Mouse (Mus musculus): Measurements from ENCODE around the gene Fam184b. TPM values are rescaled to one million over a fixed set of nuclear protein-coding genes. Genes with fewer than 3 reads are reported as not detected.
A peak's percentile ranks its signal among the peaks of the same experiment; 100 is the strongest.

The Fam184b gene
- polyA plus RNA-seq (2015; fragmentation: Nextera tagmentation; extraction: Ambion mirVana) = 2.1 and 3.1 TPM in 2 replicates

DNA sequence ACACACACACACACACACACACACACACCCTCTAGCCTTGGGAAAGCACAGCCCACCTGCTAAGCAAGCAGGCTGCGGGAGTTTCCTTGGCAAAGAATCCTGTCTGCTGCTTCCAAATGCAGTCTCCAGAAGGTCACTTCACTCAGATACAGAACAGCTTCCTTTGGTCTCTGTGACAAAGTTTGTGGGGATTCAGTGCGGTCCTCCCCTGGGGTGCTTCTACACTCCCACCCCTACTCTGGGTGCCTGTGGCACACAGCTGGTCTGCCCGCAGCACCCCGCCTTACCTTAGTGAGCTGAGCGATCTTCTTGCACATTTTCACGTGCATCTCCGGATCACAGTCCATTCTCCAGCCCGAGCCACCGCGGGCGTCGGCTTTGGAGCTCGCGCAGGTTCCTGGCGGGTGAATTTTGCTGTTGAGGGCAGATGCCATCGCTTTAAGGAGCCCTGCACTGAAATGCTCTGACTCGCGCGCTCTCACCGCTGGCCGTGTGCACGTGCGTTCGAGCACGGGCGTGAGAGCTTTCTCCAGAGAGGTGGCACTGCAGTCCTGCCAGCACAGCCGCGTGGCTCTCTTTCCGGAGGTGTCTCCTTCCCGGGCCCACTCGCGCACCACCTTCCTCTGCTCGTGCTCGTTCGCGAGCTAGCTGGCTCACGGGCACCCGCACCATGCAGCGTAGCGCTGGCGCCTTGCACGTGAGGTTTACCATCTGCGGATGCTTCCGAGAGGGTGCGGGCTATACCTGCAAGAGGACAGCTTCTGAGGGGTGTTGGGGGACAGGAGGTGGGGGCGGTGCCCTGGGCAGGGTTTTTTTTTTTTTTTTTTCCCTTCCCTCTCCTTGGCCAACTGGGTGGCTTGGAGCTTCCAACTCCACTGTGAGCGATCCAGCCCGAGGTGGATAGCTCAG lies at the start of gene Fam184b:
Gene Fam184b (minus strand): TSS at position 809 of the 909 bp plus-strand sequence.
- ATAC-seq (ENCODE audit: low FRiP score) = peak; percentile 98
- Histone ChIP-seq H3K4me1 (replicated peaks) (peaks cover 8% of the 10 kb centered on the region), H3K36me3 (no peaks in the 10 kb centered on the region), H3K4me3 (peak within 1 kb of the TSS; percentile 60), H3K9me3 (no peaks in the 10 kb centered on the region), H3K27ac (peak within 1 kb of the TSS; percentile 70), H3K27me3 (peaks cover 24% of the 10 kb centered on the region), H3K9ac (peak within 1 kb of the TSS; percentile 77), H3K4me2 (peak within 1 kb of the TSS; percentile 80)
- 1% methylated on average over 48 of the region's 48 CpGs for WGBS

DNA sequence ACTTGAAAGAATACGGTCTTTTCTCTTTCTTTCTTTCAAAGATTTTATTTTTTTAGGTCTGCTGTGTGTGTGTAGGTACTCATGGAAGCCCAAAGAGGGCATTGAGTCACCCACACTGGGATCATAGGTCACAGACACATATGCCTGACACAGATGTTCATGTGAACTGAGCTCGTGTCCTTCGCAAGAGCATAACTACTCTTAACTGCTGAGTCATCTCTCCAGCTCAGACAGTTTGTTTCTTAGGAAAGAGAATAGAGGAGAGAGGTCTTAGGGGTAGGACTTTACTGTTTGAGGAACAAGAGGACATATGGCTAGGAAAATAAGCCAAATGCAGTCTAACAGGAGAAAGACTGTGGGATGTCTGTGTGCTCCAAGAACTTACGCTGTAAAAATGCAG lies 49.7 kb upstream of the Fam184b start:
- ATAC-seq (ENCODE audit: low FRiP score) = no peak

DNA sequence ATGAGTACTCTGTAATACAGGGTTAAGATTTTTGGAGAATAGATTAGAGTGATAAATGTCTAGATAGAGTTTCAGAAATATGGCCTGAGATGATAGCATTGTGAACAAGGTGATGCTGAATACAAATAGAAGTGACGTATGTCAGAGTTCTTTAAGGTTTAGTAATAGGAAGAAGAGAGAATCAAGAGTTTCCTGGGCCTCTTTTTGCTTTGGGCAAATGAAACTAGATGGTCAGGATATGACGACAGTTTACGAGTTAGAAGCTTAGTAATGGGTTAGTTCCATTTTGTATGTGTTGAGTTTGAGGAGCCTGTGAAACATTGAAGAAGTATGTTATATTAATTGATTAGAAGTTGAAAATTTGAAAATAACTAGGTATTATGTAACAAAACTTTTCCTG lies 46.8 kb upstream of the Fam184b start:
- Histone ChIP-seq H3K4me2 (no peak overlapping the region), H3K27me3 (no peaks in the 10 kb centered on the region), H3K36me3 (no peaks in the 10 kb centered on the region), H3K4me3 (no peak overlapping the region), H3K9me3 (no peaks in the 10 kb centered on the region), H3K4me1 (replicated peaks) (no peaks in the 10 kb centered on the region), H3K27ac (no peak overlapping the region), H3K9ac (no peak overlapping the region)
- 96% methylated on average over 3 of the region's 3 CpGs for WGBS
- no peak for ATAC-seq (ENCODE audit: low FRiP score)

More for the DNA sequence above, 49.7 kb upstream of the Fam184b start:
- H3K36me3 ChIP-seq = no peaks in the 10 kb centered on the region
- no peak overlapping the region for H3K4me3 ChIP-seq
- WGBS = 85% methylated on average over 4 of the region's 4 CpGs
- H3K27me3 ChIP-seq = no peaks in the 10 kb centered on the region
- no peaks in the 10 kb centered on the region for H3K9me3 ChIP-seq
- no peak overlapping the region for H3K27ac ChIP-seq
- H3K4me2 ChIP-seq = no peak overlapping the region
- H3K9ac ChIP-seq = no peak overlapping the region
- H3K4me1 ChIP-seq (replicated peaks) = no peaks in the 10 kb centered on the region

DNA sequence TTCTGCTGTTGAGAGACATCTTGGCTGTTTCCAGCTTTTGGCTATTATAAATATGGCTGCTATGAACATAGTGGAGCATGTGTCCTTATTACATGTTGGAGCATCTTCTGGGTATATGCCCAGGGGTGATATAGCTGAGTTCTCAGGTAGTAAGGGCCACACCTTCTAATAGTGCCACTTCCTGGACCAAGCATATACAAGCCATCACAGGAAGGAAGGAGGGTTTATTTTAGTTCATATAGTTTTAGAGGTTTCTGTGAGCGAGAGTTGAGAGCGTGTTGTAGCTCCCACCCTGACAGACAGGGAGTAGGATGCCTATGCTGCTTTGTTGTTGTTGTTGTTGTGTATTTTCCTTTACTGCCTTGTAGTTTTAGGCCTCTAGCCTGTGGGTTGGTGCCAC lies 45.8 kb upstream of the Fam184b start:
- 100% methylated on average over 2 of the region's 2 CpGs for WGBS
- Histone ChIP-seq H3K27me3 (no peaks in the 10 kb centered on the region), H3K4me1 (replicated peaks) (no peaks in the 10 kb centered on the region), H3K9ac (no peak overlapping the region), H3K4me3 (no peak overlapping the region), H3K9me3 (no peaks in the 10 kb centered on the region), H3K36me3 (no peaks in the 10 kb centered on the region), H3K27ac (no peak overlapping the region), H3K4me2 (no peak overlapping the region)
- ATAC-seq (ENCODE audit: low FRiP score) = no peak

DNA sequence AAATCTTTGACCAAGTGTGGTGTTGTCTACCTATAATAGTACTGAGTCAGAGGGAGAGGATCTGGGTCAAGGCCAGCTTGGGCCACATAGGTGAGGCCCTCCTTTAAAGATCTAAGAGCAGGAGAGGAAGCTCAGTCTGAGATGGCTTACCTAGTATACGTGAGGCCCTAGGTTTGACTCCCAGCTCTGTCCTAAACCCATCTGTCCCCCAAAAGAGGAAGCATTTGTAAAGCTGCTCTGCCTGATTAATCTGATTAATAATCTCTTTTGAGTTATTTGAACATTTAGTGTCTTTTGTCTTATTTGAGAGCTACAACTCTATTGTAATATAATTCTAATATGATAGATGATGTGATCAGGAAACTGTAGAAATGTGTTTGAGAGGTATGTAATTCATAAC lies 44.0 kb upstream of the Fam184b start:
- H3K4me2 ChIP-seq = no peak overlapping the region
- H3K4me3 ChIP-seq = no peak overlapping the region
- no peak overlapping the region for H3K9ac ChIP-seq
- H3K27me3 ChIP-seq = no peaks in the 10 kb centered on the region
- no peaks in the 10 kb centered on the region for H3K4me1 ChIP-seq (replicated peaks)
- no peak for ATAC-seq (ENCODE audit: low FRiP score)
- no peaks in the 10 kb centered on the region for H3K36me3 ChIP-seq
- no peak overlapping the region for H3K27ac ChIP-seq
- 89% methylated on average over 1 of the region's 1 CpGs for WGBS
- no peaks in the 10 kb centered on the region for H3K9me3 ChIP-seq

DNA sequence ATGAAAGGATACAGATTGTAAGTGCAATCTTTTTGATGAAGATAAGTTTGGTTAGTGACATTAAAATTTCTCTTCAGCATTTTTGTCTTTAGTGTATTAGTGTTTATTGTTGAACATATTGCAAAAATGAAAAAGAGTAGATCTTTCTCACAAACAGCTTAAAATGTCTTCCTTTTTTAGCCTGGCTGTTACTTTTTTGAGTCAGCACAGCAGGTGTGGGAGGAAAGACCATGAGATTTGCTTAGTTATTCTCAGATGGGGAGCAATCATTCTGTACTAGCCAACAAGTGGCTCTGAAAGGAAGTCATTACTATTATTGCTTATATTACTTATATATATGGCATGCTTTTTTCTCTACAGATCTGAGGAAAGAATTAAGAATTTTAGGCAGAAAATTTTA lies 40.5 kb upstream of the Fam184b start:
- Histone ChIP-seq H3K27ac (no peak overlapping the region), H3K4me1 (replicated peaks) (no peaks in the 10 kb centered on the region), H3K9me3 (no peaks in the 10 kb centered on the region), H3K27me3 (no peaks in the 10 kb centered on the region), H3K36me3 (no peaks in the 10 kb centered on the region), H3K4me2 (no peak overlapping the region), H3K9ac (no peak overlapping the region), H3K4me3 (no peak overlapping the region)
- no peak for ATAC-seq (ENCODE audit: low FRiP score)

DNA sequence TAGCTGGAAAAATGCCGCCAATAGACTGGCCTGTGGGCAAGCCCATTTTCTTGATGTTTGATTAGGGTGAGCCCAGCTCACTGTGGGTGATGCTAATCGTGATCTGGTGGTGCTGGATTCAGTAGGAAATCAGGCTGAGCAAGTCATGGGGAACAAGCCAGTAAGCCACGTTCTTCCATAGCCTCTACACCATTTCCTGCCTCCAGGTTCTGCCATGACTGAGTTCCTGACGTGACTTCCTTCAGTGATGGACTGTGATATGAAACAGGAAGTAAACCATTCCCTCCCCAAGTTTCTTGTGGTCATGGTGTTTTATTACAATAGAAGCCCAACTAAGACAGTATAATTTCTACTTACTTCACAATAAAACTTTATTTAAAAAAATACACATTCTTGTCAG lies 38.2 kb upstream of the Fam184b start:
- Histone ChIP-seq H3K4me1 (replicated peaks) (no peaks in the 10 kb centered on the region), H3K4me2 (no peak overlapping the region), H3K27ac (no peak overlapping the region), H3K4me3 (no peak overlapping the region), H3K9ac (no peak overlapping the region), H3K36me3 (no peaks in the 10 kb centered on the region), H3K27me3 (no peaks in the 10 kb centered on the region), H3K9me3 (no peaks in the 10 kb centered on the region)
- no peak for ATAC-seq (ENCODE audit: low FRiP score)
- 92% methylated on average over 4 of the region's 4 CpGs for WGBS

DNA sequence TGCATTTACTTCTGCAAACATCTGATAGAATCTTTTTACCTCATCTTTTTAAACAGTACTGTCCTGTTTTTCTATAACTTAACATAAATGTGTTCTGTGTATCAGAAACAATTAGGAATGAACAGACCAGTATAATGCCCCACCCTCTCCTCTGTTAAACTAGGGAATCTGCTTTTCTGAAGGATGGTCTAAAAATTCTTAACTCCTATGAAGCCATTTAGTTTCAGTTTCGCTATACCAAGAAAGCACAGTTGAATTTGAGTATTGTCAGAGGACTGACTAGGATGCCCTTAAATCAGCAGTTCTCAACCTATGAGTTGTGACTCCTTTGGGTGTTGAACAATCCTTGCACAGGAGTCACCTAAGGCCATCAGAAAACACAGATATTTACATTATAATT lies 35.6 kb upstream of the Fam184b start:
- Histone ChIP-seq H3K9ac (no peak overlapping the region), H3K4me1 (replicated peaks) (peaks cover 5% of the 10 kb centered on the region), H3K4me2 (no peak overlapping the region), H3K9me3 (no peaks in the 10 kb centered on the region), H3K27ac (no peak overlapping the region), H3K4me3 (no peak overlapping the region), H3K27me3 (no peaks in the 10 kb centered on the region), H3K36me3 (no peaks in the 10 kb centered on the region)
- ATAC-seq (ENCODE audit: low FRiP score) = no peak
- 88% methylated on average over 1 of the region's 1 CpGs for WGBS

DNA sequence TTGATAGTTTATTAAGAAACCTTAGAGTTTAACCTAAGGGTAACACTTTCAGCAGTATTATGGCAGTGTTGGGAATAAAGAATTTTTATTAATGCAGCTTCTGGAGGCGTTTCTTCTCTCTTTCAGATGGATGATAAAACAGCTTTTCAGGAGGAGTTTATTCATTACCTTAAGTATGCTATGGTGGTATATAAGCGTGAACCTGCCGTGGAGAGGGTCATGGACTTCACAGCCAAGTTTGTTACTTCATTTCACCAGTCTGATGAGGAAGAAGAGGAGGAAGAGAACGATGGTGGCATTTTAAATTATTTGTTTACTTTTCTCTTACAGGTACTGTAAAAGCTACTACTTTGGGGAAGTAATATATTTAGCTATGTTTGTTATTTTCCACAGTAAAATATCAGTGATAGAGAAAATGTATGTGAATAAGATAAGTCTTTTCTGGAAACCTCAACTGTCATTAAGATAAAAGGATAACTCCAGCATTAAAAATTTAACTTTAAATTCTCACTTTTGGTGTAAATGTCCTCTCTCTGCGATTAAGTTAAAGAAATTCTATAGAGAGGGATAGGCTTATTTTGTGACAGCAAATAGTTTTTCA lies 31.6 kb upstream of the Fam184b start:
- H3K36me3 ChIP-seq = no peaks in the 10 kb centered on the region
- H3K4me3 ChIP-seq = peak overlapping the region; percentile 68; the same call in 1 of the 2 replicates
- H3K27ac ChIP-seq = no peak overlapping the region
- ATAC-seq (ENCODE audit: low FRiP score) = no peak
- H3K4me2 ChIP-seq = peak overlapping the region; percentile 96
- peaks cover 11% of the 10 kb centered on the region for H3K4me1 ChIP-seq (replicated peaks)
- H3K27me3 ChIP-seq = no peaks in the 10 kb centered on the region
- 59% methylated on average over 5 of the region's 5 CpGs for WGBS
- H3K9me3 ChIP-seq = no peaks in the 10 kb centered on the region
- H3K9ac ChIP-seq = no peak overlapping the region

DNA sequence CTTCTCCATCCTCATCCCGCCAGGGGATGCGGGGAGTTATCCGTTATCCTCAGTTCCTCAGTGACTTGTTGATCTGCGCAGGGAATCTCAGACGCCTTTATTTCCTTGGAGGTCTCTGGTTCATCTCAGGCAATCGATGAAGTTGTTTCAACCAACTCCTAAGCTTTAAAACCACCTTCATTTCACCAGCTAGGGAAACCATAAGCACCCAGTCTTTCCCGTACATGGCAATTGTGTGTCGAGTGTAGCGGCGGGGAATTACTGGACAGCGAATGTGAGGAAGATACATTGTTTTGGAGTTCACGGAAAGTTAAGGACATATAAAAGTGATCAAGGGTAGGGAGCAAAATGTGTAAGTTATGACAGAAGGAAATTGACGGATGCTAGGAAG lies 30.9 kb upstream of the Fam184b start:
- peak overlapping the region; percentile 96 for H3K4me2 ChIP-seq
- H3K4me3 ChIP-seq = peak overlapping the region; percentile 68
- under 1% methylated on average over 13 of the region's 13 CpGs for WGBS
- H3K27ac ChIP-seq = peak overlapping the region; percentile 3; the same call in 1 of the 2 replicates
- no peaks in the 10 kb centered on the region for H3K36me3 ChIP-seq
- H3K9me3 ChIP-seq = no peaks in the 10 kb centered on the region
- peak overlapping the region; percentile 72 for H3K9ac ChIP-seq
- no peaks in the 10 kb centered on the region for H3K27me3 ChIP-seq
- ATAC-seq (ENCODE audit: low FRiP score) = no peak; the same call in 1 of the 2 replicates
- peaks cover 11% of the 10 kb centered on the region for H3K4me1 ChIP-seq (replicated peaks)

DNA sequence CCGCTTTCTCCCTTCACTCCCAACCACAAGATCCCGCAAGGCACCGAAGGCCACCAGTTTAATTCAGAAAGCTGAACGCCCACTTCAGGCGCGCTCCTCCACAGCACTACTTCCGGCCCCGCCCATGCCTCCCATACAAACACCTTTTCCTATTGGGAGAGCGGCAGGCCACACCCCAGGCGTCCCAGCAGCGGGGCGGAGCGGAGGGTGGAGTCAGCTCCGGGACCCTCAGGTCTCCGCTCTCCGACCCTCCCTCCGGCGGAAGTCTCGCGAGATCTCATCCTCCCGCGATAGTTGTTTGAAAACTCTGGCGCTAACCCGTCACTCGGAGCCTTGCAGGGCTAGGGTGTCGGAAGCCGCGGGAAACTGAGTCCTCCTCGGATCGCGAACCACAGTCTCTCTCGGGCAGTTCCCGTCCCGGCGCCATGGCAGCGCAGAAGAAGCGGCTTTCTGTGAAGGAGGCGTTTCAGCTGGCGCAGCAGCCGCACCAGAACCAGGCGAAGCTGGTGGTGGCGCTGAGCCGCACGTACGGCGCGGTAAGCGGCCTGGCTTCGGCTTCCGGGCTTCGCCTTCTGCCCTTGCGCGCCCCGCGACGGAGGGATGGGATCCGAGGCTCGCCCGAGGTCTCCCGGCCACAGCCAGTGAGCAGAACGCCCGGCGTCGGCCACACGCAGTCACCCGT lies 30.3 kb upstream of the Fam184b start, which contains the start of gene Ncapg:
Gene Ncapg (plus strand): TSS at position 322 of the 682 bp plus-strand sequence.
- peak within 1 kb of the TSS; percentile 80 for H3K9ac ChIP-seq
- peak within 1 kb of the TSS; percentile 68 for H3K4me3 ChIP-seq
- peak within 1 kb of the TSS; percentile 96 for H3K4me2 ChIP-seq
- H3K36me3 ChIP-seq = no peaks in the 10 kb centered on the region
- H3K27me3 ChIP-seq = no peaks in the 10 kb centered on the region
- peaks cover 11% of the 10 kb centered on the region for H3K4me1 ChIP-seq (replicated peaks)
- H3K27ac ChIP-seq = peak within 1 kb of the TSS; percentile 78
- under 1% methylated on average over 66 of the region's 66 CpGs for WGBS
- no peaks in the 10 kb centered on the region for H3K9me3 ChIP-seq
- peak; percentile 100 for ATAC-seq (ENCODE audit: low FRiP score)

DNA sequence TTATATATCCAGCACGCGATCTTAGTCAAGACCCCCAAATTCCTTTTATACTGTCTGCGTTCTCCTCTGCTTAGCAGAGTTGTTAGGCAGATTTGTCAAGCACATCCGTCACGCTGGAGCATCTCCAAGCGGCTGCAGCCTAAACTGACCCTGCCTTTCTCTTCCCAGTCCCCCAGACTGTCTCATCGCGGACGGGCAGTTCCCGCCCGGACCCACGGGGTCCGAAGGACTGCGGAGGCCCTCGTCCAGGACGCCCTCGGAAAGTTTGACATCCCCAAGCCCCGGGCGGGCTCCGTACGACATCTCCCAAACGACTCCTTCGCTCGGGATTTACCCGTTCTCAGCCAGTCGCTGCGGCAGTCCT lies 29.8 kb upstream of the Fam184b start:
- Histone ChIP-seq H3K9ac (peak overlapping the region; percentile 80), H3K9me3 (no peaks in the 10 kb centered on the region), H3K36me3 (no peaks in the 10 kb centered on the region), H3K4me1 (replicated peaks) (peaks cover 11% of the 10 kb centered on the region), H3K27ac (peak overlapping the region; percentile 78), H3K4me3 (peak overlapping the region; percentile 68), H3K27me3 (no peaks in the 10 kb centered on the region), H3K4me2 (peak overlapping the region; percentile 65)
- peak; percentile 82 for ATAC-seq (ENCODE audit: low FRiP score)
- under 1% methylated on average over 27 of the region's 27 CpGs for WGBS

Data from hindbrain, embryonic 13.5 days (tissue).